Mouse (Mus musculus) neural tube, embryonic 15.5 days (tissue): ENCODE results near the gene Vmn1r101. TPM values are rescaled to one million over a fixed set of nuclear protein-coding genes. Genes with fewer than 3 reads are reported as not detected.
"Not testable (repeated sequence)": the region's sequence is repeated elsewhere in the genome, so short reads cannot be mapped to it uniquely, and the experiment has no call there.

Experiments
- ATAC-seq: fragments of 200-750 bp; cut with Nextera tagmentation; 2 replicates; pipeline ENCODE4 v1.8.0; 2017; ENCODE audit warnings: mild to moderate bottlenecking, moderate TSS enrichment, moderate library complexity; ENCODE audit not compliant: low FRiP score
- H3K27ac ChIP-seq: fragments of 300-500 bp; sonication (generic); replicated peaks from 2 replicates; pipeline ENCODE4 v1.5.1; 2015; ENCODE audit warnings: mild to moderate bottlenecking, inconsistent platforms
- H3K27me3 ChIP-seq: fragments of 300-500 bp; sonication (generic); replicated peaks from 2 replicates; pipeline ENCODE4 v1.6.1; 2015; ENCODE audit warnings: inconsistent platforms
- H3K36me3 ChIP-seq: fragments of 300-500 bp; sonication (generic); 2 replicates; pipeline ENCODE4 v1.6.1; 2015; ENCODE audit warnings: inconsistent platforms
- H3K4me1 ChIP-seq: fragments of 300-500 bp; sonication (generic); 2 replicates; pipeline ENCODE4 v1.6.1; 2015; ENCODE audit warnings: inconsistent platforms
- H3K4me2 ChIP-seq: fragments of 300-500 bp; sonication (generic); 2 replicates; pipeline ENCODE4 v1.6.1; 2015; ENCODE audit warnings: inconsistent platforms, mild to moderate bottlenecking, moderate library complexity
- H3K4me3 ChIP-seq: fragments of 300-500 bp; sonication (generic); replicated peaks from 2 replicates; pipeline ENCODE4 v1.5.1; 2015; ENCODE audit warnings: mild to moderate bottlenecking, inconsistent platforms
- H3K9ac ChIP-seq: fragments of 300-500 bp; sonication (generic); replicated peaks from 2 replicates; pipeline ENCODE4 v1.6.1; 2015; ENCODE audit warnings: mild to moderate bottlenecking, inconsistent platforms
- H3K9me3 ChIP-seq: fragments of 300-500 bp; sonication (generic); replicated peaks from 2 replicates; pipeline ENCODE4 v1.6.1; 2016; ENCODE audit warnings: inconsistent platforms
- WGBS: fragments of 180-500 bp; shearing (Covaris S2); methylation state at CpG from one replicate; pipeline ENCODE4 v1.1.7; 2015; ENCODE audit warnings: mixed read lengths; 5-methylcytosine and 5-hydroxymethylcytosine counted together
- polyA plus RNA-seq: library from polyadenylated mRNA; unstranded; fragments of >200 nt; fragmentation: Nextera tagmentation; extraction: Ambion mirVana; gene quantifications from 2 replicates; pipeline ENCODE4 v1.2.1, GENCODE M21; 2015

Vmn1r101 gene
- polyA plus RNA-seq, result not detected in 2 replicates

- H3K27me3 ChIP-seq, ATAC-seq, H3K36me3 ChIP-seq, H3K4me2 ChIP-seq, H3K4me1 ChIP-seq, H3K27ac ChIP-seq, H3K9ac ChIP-seq, H3K4me3 ChIP-seq, H3K9me3 ChIP-seq: not testable (repeated sequence)
- WGBS, result no CpG with 5 or more reads among the region's 2 CpGs
Measured at GRCm38 (mm10) chr7:20442493-20442892, at the start of gene Vmn1r101. TSS of gene Vmn1r101 (minus strand) at chr7:20442593.

DNA sequence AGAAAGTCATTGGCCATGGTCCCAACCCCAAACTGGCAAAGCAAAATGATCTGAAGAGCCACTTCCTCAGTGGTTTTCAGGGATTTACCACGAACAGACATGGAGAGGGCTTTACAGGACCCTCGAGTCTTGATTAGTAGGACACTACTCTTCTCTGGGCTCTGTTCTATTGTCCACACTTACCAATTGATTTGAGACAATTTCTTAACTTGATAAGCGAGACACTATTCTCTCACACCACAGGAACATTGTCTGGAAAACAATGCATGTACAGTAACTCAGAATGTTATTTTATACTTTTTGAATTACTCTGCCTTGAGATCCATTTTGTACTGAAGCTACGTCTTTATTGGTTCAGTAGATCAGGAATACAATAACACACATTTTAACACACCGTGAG is 32.4 kb upstream of the Vmn1r101 start, which contains the start of gene Gm10670:
Gene Gm10670 (minus strand): TSS at position 101 of the 400 bp plus-strand sequence.
- H3K4me1 ChIP-seq, H3K27ac ChIP-seq, H3K9me3 ChIP-seq, H3K9ac ChIP-seq, H3K27me3 ChIP-seq, H3K4me3 ChIP-seq, H3K36me3 ChIP-seq, ATAC-seq, H3K4me2 ChIP-seq: not testable (repeated sequence)
- no CpG with 5 or more reads among the region's 5 CpGs for WGBS

- no CpG with 5 or more reads among the region's 3 CpGs for WGBS
- not testable (repeated sequence) for H3K27ac ChIP-seq, H3K4me1 ChIP-seq, H3K4me3 ChIP-seq, H3K27me3 ChIP-seq, H3K9ac ChIP-seq, H3K9me3 ChIP-seq, ATAC-seq, H3K4me2 ChIP-seq, H3K36me3 ChIP-seq
Measured at GRCm38 (mm10) chr7:20417642-20418041, 24.8 kb downstream of the Vmn1r101 start, which contains the start of gene Vmn1r100. TSS of gene Vmn1r100 (plus strand) at chr7:20417942.

Other genes with a start within 250 kb of the Vmn1r101 start
- gene Vmn1r95, start 248.9 kb downstream of the Vmn1r101 start, polyA plus RNA-seq, result not detected in 2 replicates
- gene Gm6164, start 237.0 kb downstream of the Vmn1r101 start, polyA plus RNA-seq, result not detected in 2 replicates
- not detected in 2 replicates for gene Gm4498, start 208.8 kb downstream of the Vmn1r101 start, polyA plus RNA-seq
- not detected in 2 replicates for gene Gm5890, start 179.8 kb downstream of the Vmn1r101 start, polyA plus RNA-seq
- not detected in 2 replicates for gene Gm4133, start 108.5 kb downstream of the Vmn1r101 start, polyA plus RNA-seq
- gene Gm5728, start 67.2 kb downstream of the Vmn1r101 start, polyA plus RNA-seq, result not detected in 2 replicates
- gene Vmn1r100, start 24.7 kb downstream of the Vmn1r101 start, polyA plus RNA-seq, result not detected in 2 replicates
- not detected in 2 replicates for gene Gm10670, start 32.3 kb upstream of the Vmn1r101 start, polyA plus RNA-seq
- gene Vmn1r103, start 67.9 kb upstream of the Vmn1r101 start, polyA plus RNA-seq, result not detected in 2 replicates
- gene Vmn1r104, start 91.2 kb upstream of the Vmn1r101 start, polyA plus RNA-seq, result not detected in 2 replicates
- gene Gm5726, start 103.2 kb upstream of the Vmn1r101 start, polyA plus RNA-seq, result not detected in 2 replicates
- not detected in 2 replicates for gene Gm4141, start 133.6 kb upstream of the Vmn1r101 start, polyA plus RNA-seq
- not detected in 2 replicates for gene Gm4513, start 156.4 kb upstream of the Vmn1r101 start, polyA plus RNA-seq
- gene Vmn1r107, start 226.3 kb upstream of the Vmn1r101 start, polyA plus RNA-seq, result not detected in 2 replicates